Mouse (Mus musculus) frontal cortex, postnatal 10 days (tissue): Measurements from ENCODE around the gene Coro7.
"Not testable (repeated sequence)": the region's sequence is repeated elsewhere in the genome, so short reads cannot be mapped to it uniquely, and the experiment has no call there.

Source experiments
- DNase-seq, 2 experiments: peaks; one replicate each; pipeline ENCODE4 v3.0.0; 2022; ENCODE audit warnings: low spot score in 2 of 2, mixed read lengths in 1 of 2

The Coro7 gene

DNA sequence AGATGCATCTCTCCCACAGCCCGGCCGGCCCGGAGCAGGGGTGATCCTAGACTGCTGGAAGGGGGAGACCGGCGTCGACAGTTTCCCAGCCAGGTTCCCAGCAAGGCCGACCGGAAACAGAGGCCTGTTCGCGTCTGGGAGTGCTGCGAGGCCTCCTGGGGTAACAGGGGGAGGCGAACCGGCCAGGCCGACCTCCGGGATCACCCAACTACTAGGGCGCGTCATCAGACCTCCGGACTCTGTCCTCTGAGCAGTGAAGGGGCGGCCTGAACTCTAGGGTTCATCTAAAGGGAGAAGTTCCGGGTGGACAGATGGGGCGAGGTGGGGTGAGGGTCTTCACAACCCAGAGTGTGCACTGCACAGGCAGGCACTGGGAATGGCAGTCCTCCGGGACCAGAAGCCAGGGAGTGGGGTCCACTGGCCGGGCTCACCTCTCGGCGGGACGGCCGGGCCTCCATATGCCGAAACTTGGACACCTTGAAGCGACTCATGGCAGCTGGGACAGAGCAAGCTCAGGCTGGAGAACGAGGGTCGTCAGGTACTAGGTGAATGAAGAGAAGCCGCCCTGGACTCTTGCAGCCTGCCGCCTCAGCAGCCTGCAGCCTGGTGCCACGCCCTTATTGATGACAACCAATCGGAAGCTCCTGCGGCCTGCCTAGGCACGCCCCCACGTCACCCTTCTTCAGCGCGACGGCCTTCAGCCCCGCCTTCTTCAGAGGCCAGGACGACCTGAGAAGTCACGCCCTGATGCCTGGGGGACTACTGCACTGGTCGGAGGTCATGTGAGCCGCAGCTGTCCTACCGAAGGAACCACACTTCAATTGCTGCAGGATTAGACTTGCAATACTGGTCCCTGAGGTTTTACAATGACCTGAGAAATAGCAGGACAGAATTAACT is at the start of gene Coro7:
Gene Coro7 (minus strand): TSS at position 657 of the 898 bp plus-strand sequence.
- DNase-seq = peak; percentile 81 to 86

- DNase-seq = no peak
Observed at GRCm38 (mm10) chr16:4727963-4728362, 48.4 kb upstream of the Coro7 start.

DNA sequence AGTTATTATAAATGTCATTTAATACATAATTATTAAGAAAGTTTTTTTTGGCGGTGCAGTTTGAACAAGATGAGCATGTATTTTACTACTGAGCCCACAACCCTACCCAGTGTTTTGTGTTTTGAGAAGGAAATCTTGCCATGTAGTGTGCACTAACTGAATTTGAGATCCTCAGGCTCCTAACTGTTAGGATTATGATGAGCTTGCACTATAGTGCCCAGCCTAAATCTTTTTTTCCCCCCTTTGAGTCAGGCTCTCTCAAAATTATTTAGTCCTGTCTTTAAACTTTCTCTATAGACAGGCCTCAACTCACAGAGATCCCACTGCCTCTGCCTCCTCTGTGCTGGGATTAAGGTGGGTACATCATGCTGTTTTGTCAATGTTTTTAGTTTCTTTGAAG is 47.9 kb upstream of the Coro7 start:
- DNase-seq = no peak

- peak in 1 of 2 experiments; percentile 29 for DNase-seq
Observed at GRCm38 (mm10) chr16:4726528-4727128, 47.1 kb upstream of the Coro7 start.

DNA sequence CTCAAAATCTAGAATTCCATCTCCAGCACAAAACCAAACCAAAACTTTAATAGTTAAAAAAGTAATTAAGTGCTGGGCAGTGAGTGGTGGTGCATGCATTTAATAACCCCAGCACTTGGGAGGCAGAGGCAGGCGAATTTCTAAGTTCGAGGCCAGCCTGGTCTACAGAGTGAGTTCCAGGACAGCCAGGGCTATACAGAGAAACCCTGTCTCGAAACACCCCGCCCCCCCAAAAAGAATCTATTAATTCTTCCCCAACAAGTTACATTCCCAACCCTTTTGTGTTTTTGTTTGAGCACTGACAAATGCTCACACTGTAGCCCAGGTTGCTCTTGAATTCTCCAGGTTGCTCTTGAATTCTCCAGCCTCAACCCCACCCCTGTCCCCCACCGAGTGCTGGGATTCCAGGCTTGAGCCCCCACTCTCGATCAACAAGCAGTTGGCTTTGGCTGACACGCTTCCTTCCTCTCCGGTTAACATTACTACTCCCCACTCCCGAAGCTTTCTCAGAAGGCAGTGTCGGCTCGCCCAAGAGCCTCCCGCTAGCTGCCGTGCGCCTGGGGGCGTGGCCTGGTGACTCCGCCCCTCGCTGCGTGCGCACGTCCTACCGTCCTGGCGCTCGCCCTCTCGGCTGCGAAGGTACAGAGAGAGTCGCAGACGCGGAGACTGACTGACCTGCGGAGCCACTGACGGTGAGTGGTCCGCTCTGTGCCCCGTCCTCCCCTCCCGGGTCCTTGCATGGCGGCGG is 46.4 kb upstream of the Coro7 start, which contains the start of gene Hmox2:
Gene Hmox2 (plus strand): TSS at position 582 of the 748 bp plus-strand sequence.
- DNase-seq = peak; percentile 84 to 91

DNA sequence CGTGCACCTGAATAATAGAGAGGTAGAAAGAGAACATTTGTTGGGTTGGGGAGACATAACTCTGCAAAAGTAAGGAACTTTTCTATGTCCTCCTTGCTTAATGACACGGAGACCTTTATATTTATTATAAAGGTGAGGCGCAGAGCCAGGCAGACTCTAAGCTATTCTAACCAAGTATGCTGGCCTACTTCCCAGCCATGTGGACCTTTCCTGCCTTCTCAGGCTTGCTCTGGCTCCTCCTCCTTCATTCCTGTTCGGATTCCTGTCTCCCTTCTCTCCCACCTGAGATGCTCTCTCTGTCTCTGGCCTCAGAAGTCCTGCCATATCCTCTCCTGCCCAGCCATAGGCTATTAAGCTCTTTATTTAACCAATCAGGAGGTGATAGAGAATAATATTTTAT is 45.7 kb upstream of the Coro7 start:
- no peak for DNase-seq

- DNase-seq = no peak
Observed at GRCm38 (mm10) chr16:4722915-4723209, 43.3 kb upstream of the Coro7 start.

DNA sequence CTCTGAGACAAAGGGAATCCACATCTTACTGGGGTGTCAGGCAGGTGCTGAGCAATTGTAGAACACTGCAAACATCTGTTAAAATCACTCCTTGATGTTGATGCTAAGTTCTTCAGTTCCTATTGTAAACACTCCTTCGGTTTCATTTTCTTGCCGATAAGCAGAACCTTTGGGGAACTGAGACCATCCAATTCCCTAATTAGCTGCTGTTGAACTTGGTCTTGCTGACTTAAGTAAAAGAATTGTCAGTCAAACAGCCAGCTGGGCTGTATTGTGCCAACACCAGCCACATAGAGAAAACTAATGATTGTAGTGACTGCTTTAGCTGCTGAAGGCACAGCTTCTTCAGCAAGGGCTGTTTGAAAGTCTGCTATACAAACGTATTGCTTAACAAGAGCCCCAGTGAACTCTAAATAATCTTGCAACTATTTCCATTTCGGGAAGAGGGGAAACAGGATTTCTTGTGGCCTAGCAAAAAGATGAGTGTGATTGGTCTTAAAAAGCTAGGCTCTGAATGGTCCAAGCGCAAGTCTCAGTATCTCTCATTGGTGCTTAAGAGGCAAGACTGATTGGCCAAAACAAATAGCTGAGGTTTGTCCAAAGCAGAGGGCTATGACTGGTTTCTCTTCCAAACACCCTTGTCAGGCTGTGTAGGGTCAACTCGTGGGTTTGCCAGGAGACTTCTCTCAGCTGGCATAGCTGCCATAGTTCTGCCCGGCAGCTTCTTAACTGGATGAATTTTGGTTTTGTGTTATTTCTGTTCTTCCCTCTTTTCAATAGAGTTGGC is 42.7 kb upstream of the Coro7 start:
- no peak for DNase-seq

DNA sequence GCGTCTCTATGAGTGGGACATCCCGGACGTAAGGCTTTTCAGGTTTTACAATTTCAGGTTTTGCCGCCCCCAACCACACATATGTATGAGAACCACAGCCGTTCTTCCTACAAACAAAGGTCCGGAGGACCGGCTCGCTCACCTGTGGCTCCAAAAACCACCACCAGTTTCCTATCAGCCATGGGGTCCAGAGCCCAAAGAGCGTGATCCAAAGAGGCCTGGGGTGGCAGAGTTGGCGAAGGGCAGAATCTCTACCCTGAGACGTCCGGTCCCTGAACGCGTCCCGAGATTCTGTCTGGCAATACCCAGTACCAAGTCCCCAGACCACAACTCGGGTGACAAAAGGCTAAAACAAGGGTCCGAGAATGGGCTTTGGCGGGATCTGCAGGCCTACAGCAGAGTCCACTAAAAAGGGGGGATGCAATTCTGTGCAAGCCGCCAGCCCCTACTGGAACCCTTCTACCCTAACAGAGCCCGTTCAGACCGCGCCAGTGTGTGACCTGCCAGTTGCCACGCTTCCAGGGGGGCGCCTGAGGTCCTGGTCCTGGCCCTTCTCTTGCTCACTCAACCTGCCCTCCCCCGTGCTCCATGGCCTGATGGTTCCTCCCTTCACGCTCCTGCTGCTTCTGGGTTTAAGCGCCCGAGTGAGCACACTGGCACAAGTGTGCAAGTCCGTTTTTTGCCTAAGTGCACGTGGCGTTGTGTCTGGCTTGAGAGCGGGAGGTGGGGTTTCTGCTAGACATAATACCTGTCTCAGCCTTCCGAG is 39.4 kb upstream of the Coro7 start, which contains the start of gene Nmral1:
Gene Nmral1 (minus strand): TSS at position 604 of the 766 bp plus-strand sequence.
- DNase-seq = peak; percentile 28 to 55

GRCm38 (mm10) chr16:4717866-4718265 is 38.3 kb upstream of the Coro7 start:
- no peak for DNase-seq

- DNase-seq = no peak
Observed at GRCm38 (mm10) chr16:4713861-4714710, 34.5 kb upstream of the Coro7 start.

DNA sequence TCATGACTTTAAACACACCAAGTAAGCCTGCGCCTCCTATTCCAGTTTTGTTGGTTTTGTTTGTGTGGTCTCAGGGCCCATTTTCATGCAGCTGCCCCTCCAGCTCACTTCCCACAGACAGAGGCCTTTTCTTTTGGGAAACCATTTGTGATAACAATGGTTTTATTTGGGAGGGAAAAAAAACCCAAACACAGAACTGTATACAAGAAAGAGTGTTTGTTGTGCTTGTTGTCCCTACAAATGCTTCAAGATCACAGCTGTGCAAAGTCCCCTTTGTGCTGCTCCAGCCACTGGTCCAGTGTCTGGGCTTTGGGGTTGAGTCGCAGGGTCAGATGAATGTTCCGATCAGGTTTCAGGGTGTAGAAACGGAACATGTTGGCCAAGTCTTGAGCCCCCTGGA is 31.6 kb upstream of the Coro7 start:
- DNase-seq = no peak

- DNase-seq = no peak
Observed at GRCm38 (mm10) chr16:4705541-4705940, 26.0 kb upstream of the Coro7 start.

DNA sequence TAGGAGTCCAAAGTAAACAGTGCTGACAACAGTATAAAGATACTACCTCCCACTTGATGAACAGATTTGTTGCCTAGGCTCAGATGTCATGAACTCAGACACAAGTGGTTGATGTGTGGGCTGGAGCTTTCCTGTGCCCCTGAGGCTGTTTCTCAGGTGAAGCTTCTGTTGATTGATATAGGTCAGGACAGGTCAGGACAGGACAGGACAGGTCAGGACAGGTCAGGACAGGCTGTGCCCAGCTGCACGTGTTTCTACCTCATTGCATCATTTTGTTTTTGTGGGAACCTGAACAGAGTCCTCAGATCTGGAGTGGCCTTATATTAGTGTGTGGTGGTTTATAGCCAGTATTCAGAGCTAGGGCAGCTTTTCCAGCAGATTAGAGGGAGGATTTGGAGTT is 23.1 kb upstream of the Coro7 start:
- DNase-seq = no peak

DNA sequence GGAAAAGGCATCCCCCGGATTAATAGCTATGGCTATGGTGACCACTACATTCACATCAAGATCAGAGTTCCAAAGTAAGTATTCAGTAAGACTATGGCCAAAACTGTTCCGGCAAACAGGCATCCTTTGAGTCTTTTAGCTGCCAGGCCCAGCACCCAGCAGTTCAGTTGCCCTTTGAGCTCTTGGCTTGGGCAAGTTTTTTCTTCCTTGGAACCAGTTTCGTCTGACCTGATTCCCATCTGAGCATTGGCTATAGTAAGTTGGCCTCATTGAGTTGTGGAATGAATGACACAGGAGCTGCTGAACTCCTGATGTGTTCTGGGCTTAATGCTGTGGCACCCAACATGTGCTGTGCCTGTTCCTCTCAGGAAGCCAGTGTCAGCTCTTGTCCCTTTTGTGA is 21.6 kb upstream of the Coro7 start:
- no peak for DNase-seq

- DNase-seq = not testable (repeated sequence)
Observed at GRCm38 (mm10) chr16:4689371-4689770, 9.8 kb upstream of the Coro7 start.

- no peak for DNase-seq
Observed at GRCm38 (mm10) chr16:4684457-4684791, 4.8 kb upstream of the Coro7 start.

DNA sequence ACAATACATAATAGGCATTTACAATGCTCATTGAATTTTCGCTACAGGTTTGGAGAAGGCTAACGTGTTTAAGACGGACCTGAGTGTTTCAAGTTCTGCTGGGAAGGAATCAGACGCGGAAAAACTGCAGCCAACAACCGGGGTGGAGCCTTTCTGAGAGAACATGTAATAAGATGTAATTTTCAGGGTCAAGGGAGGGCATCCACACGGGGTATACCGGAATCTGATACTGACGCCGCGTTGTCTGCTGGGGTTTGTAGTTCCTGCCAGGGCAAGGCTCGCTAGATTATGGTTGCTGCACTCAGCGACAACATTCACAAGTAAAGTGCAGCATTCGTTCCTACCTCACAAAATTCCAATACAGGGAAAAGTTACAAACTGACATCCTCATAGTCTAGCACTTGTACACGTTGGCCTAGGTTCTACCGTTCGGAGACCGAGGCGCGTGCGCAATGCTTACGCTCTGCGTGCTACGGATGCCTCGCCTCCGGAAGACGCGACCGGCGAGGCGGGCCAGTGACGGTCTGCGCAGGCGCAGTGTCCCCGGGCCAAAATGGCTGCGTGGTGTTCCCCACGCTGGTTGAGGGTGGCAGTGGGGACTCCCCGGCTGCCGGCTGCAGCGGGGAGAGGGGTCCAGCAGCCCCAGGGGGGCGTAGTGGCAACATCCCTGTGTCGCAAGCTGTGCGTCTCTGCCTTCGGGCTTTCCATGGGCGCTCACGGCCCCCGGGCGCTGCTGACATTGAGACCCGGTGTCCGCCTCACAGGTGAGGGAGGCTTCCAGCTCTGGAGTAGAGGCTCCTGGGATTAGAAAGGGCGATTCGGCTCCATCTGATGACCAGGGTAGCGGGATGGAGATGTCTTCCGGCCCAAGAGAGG is 4.2 kb upstream of the Coro7 start:
- peak; percentile 89 to 95 for DNase-seq

- no peak for DNase-seq
Observed at GRCm38 (mm10) chr16:4683193-4683580, 3.6 kb upstream of the Coro7 start.
